ENCODE assay signal across 9 mouse cellular contexts in genomic region chr11:5879905-5880304, GRCm38 (mm10). TPM values are rescaled to one million over a fixed set of nuclear protein-coding genes. Genes with fewer than 3 reads are reported as not detected.
A peak's percentile ranks its signal among the peaks of the same experiment; 100 is the strongest.
DNase-seq lines count a peak whose midpoint lies in the region; ATAC-seq and TF ChIP-seq lines count a peak whose summit lies in the region.
"Had no signal": no experiment of that assay in that cellular context is flagged by ENCODE, and none has a peak within 500 bp of the region (broad histone marks: within the 10 kb centered on the region; RNA-seq: fewer than 3 reads in every experiment).

No protein-coding gene starts in this region.

- TF ChIP-seq CTCF in lung, postnatal 0 days (IDR thresholded peaks at IDR 0.05): peak; percentile 78

- 48% methylated on average over 5 of the region's 5 CpGs for WGBS in lung, postnatal 0 days

- no peak for ATAC-seq in lung, postnatal 0 days

- DNase-seq in adrenal gland, adult (ENCODE audit: inconsistent age in 2 of 2, low spot score in 1 of 2): peak; percentile 49 to 77
- no peak for DNase-seq in adrenal gland, adult 2 months
- peak; percentile 45 for DNase-seq in left cerebral cortex, adult 11 months (ENCODE audit: low spot score)
- no peak for DNase-seq in left cerebral cortex, postnatal 36 days (ENCODE audit: low spot score in 2 of 2)
- peak; percentile 59 for DNase-seq in c-Kit-positive CD71-positive TER-119-positive erythroid progenitor cells, embryonic 14.5 days (ENCODE audit: low spot score)
- peak; percentile 68 for DNase-seq in kidney, adult 9 months
- peak; percentile 75 for DNase-seq in lung, postnatal 0 days (ENCODE audit: low spot score)
- DNase-seq in splenic B cell, adult 2 months (ENCODE audit: low read depth, low spot score): peak; percentile 63

- no peak for TF ChIP-seq EP300 in lung, postnatal 0 days (IDR thresholded peaks at IDR 0.05)

- no peaks in the 10 kb centered on the region for H3K27me3 ChIP-seq in lung, postnatal 0 days (replicated peaks; ENCODE audit: insufficient read depth, low read length)
- no peaks in the 10 kb centered on the region for H3K27me3 ChIP-seq in splenic B cell, adult 2 months (ENCODE audit: control insufficient read depth, insufficient read depth, low read length, poor library complexity, severe bottlenecking)
- H3K27me3 ChIP-seq: hindbrain, embryonic 15.5 days had no signal

- no peak overlapping the region for H3K4me2 ChIP-seq in lung, postnatal 0 days (replicated peaks; ENCODE audit: low read depth, low read length)
- H3K4me2 ChIP-seq: hindbrain, embryonic 15.5 days had no signal

- H3K9ac ChIP-seq in lung, postnatal 0 days (replicated peaks; ENCODE audit: low read depth): no peak overlapping the region
- H3K9ac ChIP-seq: hindbrain, embryonic 15.5 days had no signal

- no peaks in the 10 kb centered on the region for H3K36me3 ChIP-seq in lung, postnatal 0 days (ENCODE audit: insufficient read depth, low read length)
- no peaks in the 10 kb centered on the region for H3K36me3 ChIP-seq in splenic B cell, adult 2 months (ENCODE audit: control insufficient read depth, insufficient read depth, low read length, poor library complexity, severe bottlenecking)

- no peak overlapping the region for H3K27ac ChIP-seq in lung, postnatal 0 days (ENCODE audit: low read length)
- H3K27ac ChIP-seq: hindbrain, embryonic 15.5 days had no signal

- H3K9me3 ChIP-seq in lung, postnatal 0 days (ENCODE audit: low read length): no peaks in the 10 kb centered on the region
- H3K9me3 ChIP-seq: hindbrain, embryonic 15.5 days had no signal

- no peak overlapping the region for H3K4me3 ChIP-seq in lung, postnatal 0 days (ENCODE audit: low read depth, low read length)
- H3K4me3 ChIP-seq: hindbrain, embryonic 15.5 days had no signal

- intact Hi-C loops in left cerebral cortex, postnatal 36 days (cut with DNase I): loop anchor here (2.0 to 5.0 kb wide), 3 partner anchors 43 to 93 kb away; partner anchors contain the start of genes Dbnl, Polm and Ykt6

- H3K4me1 ChIP-seq in lung, postnatal 0 days (ENCODE audit: insufficient read depth, low read depth, low read length): peaks cover 5% of the 10 kb centered on the region; the same call in 1 of the 2 replicates

RNA-seq across cellular contexts. Expression of gene Pold2, which starts 1.8 kb away (rescaled TPM):
- total RNA-seq in adrenal gland, adult 2 months (2021): 10 to 100 TPM; 38.1 to 51.8 TPM
- 192 and 223 TPM in 2 replicates for polyA plus RNA-seq in adrenal gland, adult 2 months (2012; rRNA removed)
- total RNA-seq in left cerebral cortex, postnatal 36 days (2021): 10 to 100 TPM; 18.0 to 19.2 TPM
- polyA plus RNA-seq in lung, postnatal 0 days (2015; fragmentation: Nextera tagmentation; extraction: Ambion mirVana): 30.1 and 34.1 TPM in 2 replicates

RNA-seq across cellular contexts. Expression of gene Aebp1, which starts 18.2 kb away (rescaled TPM):
- 100 to 1,000 TPM; 390 to 452 TPM for total RNA-seq in adrenal gland, adult 2 months (2021)
- 526 and 692 TPM in 2 replicates for polyA plus RNA-seq in adrenal gland, adult 2 months (2012; rRNA removed)
- total RNA-seq in left cerebral cortex, postnatal 36 days (2021): 10 to 100 TPM; 12.4 to 19.1 TPM
- polyA plus RNA-seq in lung, postnatal 0 days (2015; fragmentation: Nextera tagmentation; extraction: Ambion mirVana): 21.8 and 22.3 TPM in 2 replicates

RNA-seq across cellular contexts. Expression of gene Myl7, which starts 18.7 kb away (rescaled TPM):
- not detected for total RNA-seq in adrenal gland, adult 2 months (2021)
- 0.47 TPM in 1 of 2 replicates, not detected in the other for polyA plus RNA-seq in adrenal gland, adult 2 months (2012; rRNA removed)
- total RNA-seq in left cerebral cortex, postnatal 36 days (2021): not detected
- 327 and 405 TPM in 2 replicates for polyA plus RNA-seq in lung, postnatal 0 days (2015; fragmentation: Nextera tagmentation; extraction: Ambion mirVana)

RNA-seq across cellular contexts. Expression of gene Polm, which starts 42.1 kb away (rescaled TPM):
- total RNA-seq in adrenal gland, adult 2 months (2021): 1 to 10 TPM; 5.6 to 7.6 TPM
- 28.5 and 28.7 TPM in 2 replicates for polyA plus RNA-seq in adrenal gland, adult 2 months (2012; rRNA removed)
- 10 to 100 TPM in 1 of 2 experiments, 1 to 10 TPM in 1; 8.9 to 13.7 TPM for total RNA-seq in left cerebral cortex, postnatal 36 days (2021)
- polyA plus RNA-seq in lung, postnatal 0 days (2015; fragmentation: Nextera tagmentation; extraction: Ambion mirVana): 5.9 and 8.2 TPM in 2 replicates

Comparison
In these comparisons a context has a peak if more than half of its experiments do, and no peak if none do; other contexts are left out.
1. DNase-seq: peak in adrenal gland, adult (2 of 2), left cerebral cortex, adult 11 months (single experiment), c-Kit-positive CD71-positive TER-119-positive erythroid progenitor cells, embryonic 14.5 days (single experiment), kidney, adult 9 months (single experiment), lung, postnatal 0 days (single experiment) and splenic B cell, adult 2 months (single experiment); none in adrenal gland, adult 2 months (single experiment) and left cerebral cortex, postnatal 36 days (0 of 2).
2. RNA of gene Aebp1, which starts 18.2 kb away (total RNA-seq): 390 to 452 TPM in adrenal gland, adult 2 months; 12.4 to 19.1 TPM in left cerebral cortex, postnatal 36 days; every median in the first group is over 10 times any median in the second.